Mouse (Mus musculus): ENCODE data around the gene Cldn13. TPM values are rescaled to one million over a fixed set of nuclear protein-coding genes. Genes with fewer than 3 reads are reported as not detected.

Gene Cldn13
- polyA plus RNA-seq, 1 experiment from 2014 or later = 0.31 TPM

DNA sequence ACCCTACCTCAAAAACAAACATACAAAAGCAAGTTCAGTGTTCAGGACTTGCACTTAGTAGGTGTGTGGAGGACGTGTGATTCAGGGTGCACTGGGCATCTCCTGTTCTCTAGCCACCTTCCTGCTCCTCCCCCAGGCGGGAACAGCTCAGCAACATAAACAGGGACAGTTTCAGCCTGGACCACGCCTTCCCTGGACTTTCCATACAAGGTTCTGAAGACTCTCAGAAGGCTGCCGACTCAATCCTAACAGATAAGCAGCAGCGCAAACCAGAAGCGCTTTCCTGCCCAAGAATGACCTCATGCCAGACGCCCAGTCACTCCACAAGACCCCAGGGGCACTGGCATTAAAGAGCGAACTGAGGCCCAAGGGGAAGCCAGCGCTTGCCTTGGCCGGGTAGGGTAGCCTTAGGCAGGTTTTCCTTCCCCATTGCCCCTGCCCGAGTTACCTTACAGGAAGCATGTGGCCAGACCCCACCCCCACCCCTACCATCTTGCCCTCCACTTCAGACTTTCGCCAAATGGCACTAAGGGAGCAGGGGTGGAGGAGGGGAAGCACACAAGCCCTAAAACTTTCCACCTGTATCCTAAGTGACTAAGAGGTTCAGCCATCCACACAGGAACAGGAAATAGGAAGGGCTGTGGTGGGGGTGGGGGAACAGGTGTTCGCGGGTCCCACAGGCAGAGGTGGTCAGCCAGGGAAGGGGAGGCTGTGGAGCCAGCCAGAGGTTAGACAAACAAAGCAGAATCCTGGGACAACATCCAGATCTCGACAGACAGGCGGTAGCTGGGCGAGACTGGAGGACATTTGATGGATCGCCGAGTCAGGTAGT lies 35.9 kb upstream of the Cldn13 start:
- peak overlapping the region; percentile 57 for H3K4me2 ChIP-seq (ENCODE audit: low read length)
- H3K4me1 ChIP-seq (ENCODE audit: control insufficient read depth in 2 of 2, insufficient read depth in 2 of 2, low read length in 2 of 2) = peaks cover 26 to 27% of the 10 kb centered on the region in 2 experiments
- peaks cover 11% of the 10 kb centered on the region for H3K27me3 ChIP-seq (ENCODE audit: control insufficient read depth, insufficient read depth, low read length)
- peak; percentile 53 for ATAC-seq (ENCODE audit: insufficient number of reproducible peaks, insufficient read depth, low FRiP score, low read depth)
- peak overlapping the region; percentile 58 for H3K9ac ChIP-seq (ENCODE audit: low read length)
- peak overlapping the region in 1 of 2 experiments; percentile 16; a peak in 1 of 4 replicates for H3K4me3 ChIP-seq (ENCODE audit: control insufficient read depth in 1 of 2, insufficient read depth in 1 of 2, low read depth in 1 of 2, low read length in 2 of 2)
- no peaks in the 10 kb centered on the region for H3K9me3 ChIP-seq (ENCODE audit: control insufficient read depth, low read length)
- no peaks in the 10 kb centered on the region for H3K36me3 ChIP-seq (ENCODE audit: control insufficient read depth, insufficient read depth, low read length)
- WGBS = 12% methylated on average over 19 of the region's 19 CpGs
- peak overlapping the region; percentile 50 to 71; a peak in 3 of 4 replicates for H3K27ac ChIP-seq (replicated peaks in 1 of 2; ENCODE audit: control insufficient read depth in 1 of 2, insufficient read depth in 1 of 2, low read depth in 2 of 2, low read length in 2 of 2)

DNA sequence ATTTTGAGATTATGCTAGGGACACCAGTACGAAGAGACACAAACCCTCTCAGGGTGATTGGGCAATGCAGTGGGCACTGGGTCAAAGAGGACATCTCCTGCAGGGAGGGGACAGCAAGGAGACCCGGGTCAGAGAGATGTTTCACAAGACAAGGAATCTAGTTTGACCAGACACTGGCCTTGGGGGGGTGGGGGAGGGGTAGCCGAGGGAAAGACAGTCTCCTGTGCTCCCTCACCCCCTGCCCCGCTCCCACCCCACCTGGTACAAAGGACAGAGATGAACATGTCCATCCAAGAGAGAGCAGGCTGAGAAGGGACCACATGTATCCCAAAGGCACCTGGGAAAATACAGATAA lies 32.7 kb upstream of the Cldn13 start:
- WGBS = 55% methylated on average over 4 of the region's 4 CpGs
- Histone ChIP-seq H3K9ac (ENCODE audit: low read length) (no peak overlapping the region), H3K27ac (replicated peaks in 1 of 2; ENCODE audit: control insufficient read depth in 1 of 2, insufficient read depth in 1 of 2, low read depth in 2 of 2, low read length in 2 of 2) (no peak overlapping the region), H3K4me1 (ENCODE audit: control insufficient read depth in 2 of 2, insufficient read depth in 2 of 2, low read length in 2 of 2) (peaks cover 24 to 28% of the 10 kb centered on the region in 2 experiments), H3K4me3 (ENCODE audit: control insufficient read depth in 1 of 2, insufficient read depth in 1 of 2, low read depth in 1 of 2, low read length in 2 of 2) (no peak overlapping the region), H3K4me2 (ENCODE audit: low read length) (no peak overlapping the region), H3K36me3 (ENCODE audit: control insufficient read depth, insufficient read depth, low read length) (no peaks in the 10 kb centered on the region), H3K9me3 (ENCODE audit: control insufficient read depth, low read length) (no peaks in the 10 kb centered on the region), H3K27me3 (ENCODE audit: control insufficient read depth, insufficient read depth, low read length) (peaks cover 24% of the 10 kb centered on the region)
- ATAC-seq (ENCODE audit: insufficient number of reproducible peaks, insufficient read depth, low FRiP score, low read depth) = no peak

- Histone ChIP-seq H3K36me3 (ENCODE audit: control insufficient read depth, insufficient read depth, low read length) (no peaks in the 10 kb centered on the region), H3K9me3 (ENCODE audit: control insufficient read depth, low read length) (no peaks in the 10 kb centered on the region), H3K27me3 (ENCODE audit: control insufficient read depth, insufficient read depth, low read length) (peaks cover 24% of the 10 kb centered on the region), H3K9ac (ENCODE audit: low read length) (no peak overlapping the region), H3K27ac (replicated peaks in 1 of 2; ENCODE audit: control insufficient read depth in 1 of 2, insufficient read depth in 1 of 2, low read depth in 2 of 2, low read length in 2 of 2) (no peak overlapping the region), H3K4me1 (ENCODE audit: control insufficient read depth in 2 of 2, insufficient read depth in 2 of 2, low read length in 2 of 2) (peaks cover 24 to 28% of the 10 kb centered on the region in 2 experiments), H3K4me3 (ENCODE audit: control insufficient read depth in 1 of 2, insufficient read depth in 1 of 2, low read depth in 1 of 2, low read length in 2 of 2) (no peak overlapping the region), H3K4me2 (ENCODE audit: low read length) (no peak overlapping the region)
- WGBS = 55% methylated on average over 5 of the region's 5 CpGs
- ATAC-seq (ENCODE audit: insufficient number of reproducible peaks, insufficient read depth, low FRiP score, low read depth) = no peak
These were observed 32.2 kb upstream of the Cldn13 start for GRCm38 (mm10) chr5:134947420-134948084.

GRCm38 (mm10) chr5:134946857-134947255 lies 31.5 kb upstream of the Cldn13 start, which contains the start of gene Cldn4:
Cldn4 (minus strand) TSS chr5:134946934.
- ATAC-seq (ENCODE audit: insufficient number of reproducible peaks, insufficient read depth, low FRiP score, low read depth) = no peak
- Histone ChIP-seq H3K4me1 (ENCODE audit: control insufficient read depth in 2 of 2, insufficient read depth in 2 of 2, low read length in 2 of 2) (peaks cover 24 to 28% of the 10 kb centered on the region in 2 experiments), H3K36me3 (ENCODE audit: control insufficient read depth, insufficient read depth, low read length) (no peaks in the 10 kb centered on the region), H3K4me3 (ENCODE audit: control insufficient read depth in 1 of 2, insufficient read depth in 1 of 2, low read depth in 1 of 2, low read length in 2 of 2) (no peak within 1 kb of the TSS; a peak in 1 of 4 replicates), H3K27ac (replicated peaks in 1 of 2; ENCODE audit: control insufficient read depth in 1 of 2, insufficient read depth in 1 of 2, low read depth in 2 of 2, low read length in 2 of 2) (no peak within 1 kb of the TSS), H3K9me3 (ENCODE audit: control insufficient read depth, low read length) (no peaks in the 10 kb centered on the region), H3K27me3 (ENCODE audit: control insufficient read depth, insufficient read depth, low read length) (peaks cover 24% of the 10 kb centered on the region), H3K4me2 (ENCODE audit: low read length) (peak within 1 kb of the TSS; percentile 39), H3K9ac (ENCODE audit: low read length) (no peak within 1 kb of the TSS)
- 20% methylated on average over 11 of the region's 11 CpGs for WGBS

DNA sequence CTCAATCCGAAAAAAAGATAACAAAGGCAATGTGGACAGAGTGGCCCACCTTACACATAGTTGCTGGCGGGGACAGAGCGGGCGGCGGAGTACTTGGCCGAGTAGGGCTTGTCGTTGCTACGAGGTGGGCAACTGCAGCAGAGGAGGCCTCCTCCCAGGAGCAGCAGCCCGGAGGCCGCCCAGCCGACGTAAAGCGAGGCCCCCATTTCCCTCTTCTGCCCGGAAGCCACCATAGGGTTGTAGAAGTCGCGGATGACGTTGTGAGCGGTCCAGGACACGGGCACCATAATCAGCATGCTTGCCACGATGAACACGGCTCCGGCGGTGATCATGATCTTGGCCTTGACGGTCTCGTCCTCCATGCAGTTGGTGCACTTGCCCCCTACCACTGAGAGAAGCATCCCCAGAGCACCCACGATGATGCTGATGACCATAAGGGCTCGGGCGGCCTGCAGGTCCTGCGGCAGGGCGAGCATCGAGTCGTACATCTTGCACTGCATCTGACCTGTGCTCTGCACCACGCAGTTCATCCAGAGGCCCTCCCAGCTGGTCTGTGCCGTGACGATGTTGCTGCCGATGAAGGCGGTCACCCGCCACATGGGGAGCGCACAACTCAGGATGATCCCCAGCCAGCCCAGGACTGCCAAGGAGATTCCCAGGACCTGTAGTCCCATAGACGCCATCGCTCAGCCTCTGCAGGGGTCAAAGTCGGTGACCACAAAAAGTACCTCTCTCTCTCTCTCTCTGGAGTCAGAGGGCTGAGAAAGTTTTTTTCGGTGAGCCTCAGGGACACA lies 30.9 kb upstream of the Cldn13 start:
- Histone ChIP-seq H3K27ac (replicated peaks in 1 of 2; ENCODE audit: control insufficient read depth in 1 of 2, insufficient read depth in 1 of 2, low read depth in 2 of 2, low read length in 2 of 2) (no peak overlapping the region), H3K36me3 (ENCODE audit: control insufficient read depth, insufficient read depth, low read length) (no peaks in the 10 kb centered on the region), H3K27me3 (ENCODE audit: control insufficient read depth, insufficient read depth, low read length) (peaks cover 24% of the 10 kb centered on the region), H3K9me3 (ENCODE audit: control insufficient read depth, low read length) (no peaks in the 10 kb centered on the region), H3K4me2 (ENCODE audit: low read length) (peak overlapping the region; percentile 39), H3K4me1 (ENCODE audit: control insufficient read depth in 2 of 2, insufficient read depth in 2 of 2, low read length in 2 of 2) (peaks cover 18 to 22% of the 10 kb centered on the region in 2 experiments), H3K4me3 (ENCODE audit: control insufficient read depth in 1 of 2, insufficient read depth in 1 of 2, low read depth in 1 of 2, low read length in 2 of 2) (no peak overlapping the region; a peak in 1 of 4 replicates), H3K9ac (ENCODE audit: low read length) (no peak overlapping the region)
- 30% methylated on average over 43 of the region's 43 CpGs for WGBS
- no peak for ATAC-seq (ENCODE audit: insufficient number of reproducible peaks, insufficient read depth, low FRiP score, low read depth)

DNA sequence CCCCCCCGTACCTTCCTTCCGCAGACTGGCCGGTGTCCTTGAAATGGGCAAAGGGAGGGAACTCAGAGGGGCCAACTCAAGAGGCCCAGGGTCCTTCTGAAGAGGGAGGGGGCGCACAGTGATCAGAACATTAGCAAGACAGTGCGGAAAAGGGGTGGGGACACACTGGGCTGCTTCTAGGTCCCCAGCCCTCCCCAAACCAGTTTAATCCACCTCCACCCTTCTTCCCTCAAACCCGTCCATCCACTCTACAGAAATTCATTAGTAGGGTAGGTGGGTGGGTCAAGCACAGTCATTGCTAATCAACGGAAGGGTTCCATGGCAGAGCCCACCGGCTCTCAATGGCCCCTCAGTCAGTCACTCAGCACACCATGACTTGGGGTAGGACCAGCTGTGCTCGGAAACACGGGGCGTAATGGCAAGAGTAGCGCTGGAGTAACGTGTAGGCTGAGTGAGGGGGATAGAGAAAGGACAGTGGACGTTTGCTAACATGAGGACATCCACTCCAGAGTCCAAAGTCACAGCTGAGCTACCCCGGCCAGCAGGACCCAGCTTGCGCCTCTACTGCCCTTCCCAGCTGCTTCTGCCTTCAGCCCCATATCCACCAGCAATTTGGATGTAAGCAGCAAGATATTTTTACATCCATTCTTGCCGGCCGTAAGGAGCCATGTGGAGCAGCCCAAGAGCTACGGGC lies 30.1 kb upstream of the Cldn13 start:
- Histone ChIP-seq H3K9ac (ENCODE audit: low read length) (no peak overlapping the region), H3K9me3 (ENCODE audit: control insufficient read depth, low read length) (no peaks in the 10 kb centered on the region), H3K36me3 (ENCODE audit: control insufficient read depth, insufficient read depth, low read length) (no peaks in the 10 kb centered on the region), H3K27ac (replicated peaks in 1 of 2; ENCODE audit: control insufficient read depth in 1 of 2, insufficient read depth in 1 of 2, low read depth in 2 of 2, low read length in 2 of 2) (no peak overlapping the region), H3K4me1 (ENCODE audit: control insufficient read depth in 2 of 2, insufficient read depth in 2 of 2, low read length in 2 of 2) (peaks cover 11 to 14% of the 10 kb centered on the region in 2 experiments), H3K27me3 (ENCODE audit: control insufficient read depth, insufficient read depth, low read length) (peaks cover 24% of the 10 kb centered on the region), H3K4me2 (ENCODE audit: low read length) (no peak overlapping the region), H3K4me3 (ENCODE audit: control insufficient read depth in 1 of 2, insufficient read depth in 1 of 2, low read depth in 1 of 2, low read length in 2 of 2) (no peak overlapping the region)
- ATAC-seq (ENCODE audit: insufficient number of reproducible peaks, insufficient read depth, low FRiP score, low read depth) = no peak
- 59% methylated on average over 17 of the region's 19 CpGs for WGBS

DNA sequence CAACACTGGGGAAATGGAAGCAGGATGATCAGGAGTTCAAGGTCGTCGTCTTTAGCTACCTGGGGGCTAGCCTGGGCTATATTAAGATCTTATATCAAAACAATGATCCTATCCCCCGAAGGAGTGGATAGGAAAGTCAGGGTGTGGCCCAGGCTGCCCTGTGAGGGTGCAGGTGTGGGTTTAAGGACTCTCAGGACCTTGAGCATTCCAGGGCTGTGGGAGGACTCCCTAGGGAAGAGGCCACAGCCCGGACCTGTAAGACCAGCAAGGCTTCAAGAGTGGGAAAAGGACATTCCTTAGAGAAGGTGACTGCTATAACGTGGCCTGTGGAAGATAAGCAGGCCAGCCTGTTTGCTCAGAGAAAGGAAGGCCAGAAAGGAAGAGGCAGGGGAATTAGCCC lies 28.9 kb upstream of the Cldn13 start:
- no peak overlapping the region for H3K9ac ChIP-seq (ENCODE audit: low read length)
- H3K4me1 ChIP-seq (ENCODE audit: control insufficient read depth in 2 of 2, insufficient read depth in 2 of 2, low read length in 2 of 2) = peaks cover 11 to 14% of the 10 kb centered on the region in 2 experiments
- no peak for ATAC-seq (ENCODE audit: insufficient number of reproducible peaks, insufficient read depth, low FRiP score, low read depth)
- no peak overlapping the region for H3K27ac ChIP-seq (replicated peaks in 1 of 2; ENCODE audit: control insufficient read depth in 1 of 2, insufficient read depth in 1 of 2, low read depth in 2 of 2, low read length in 2 of 2)
- no peaks in the 10 kb centered on the region for H3K36me3 ChIP-seq (ENCODE audit: control insufficient read depth, insufficient read depth, low read length)
- WGBS = 49% methylated on average over 5 of the region's 5 CpGs
- H3K9me3 ChIP-seq (ENCODE audit: control insufficient read depth, low read length) = no peaks in the 10 kb centered on the region
- H3K4me3 ChIP-seq (ENCODE audit: control insufficient read depth in 1 of 2, insufficient read depth in 1 of 2, low read depth in 1 of 2, low read length in 2 of 2) = no peak overlapping the region
- H3K27me3 ChIP-seq (ENCODE audit: control insufficient read depth, insufficient read depth, low read length) = peaks cover 24% of the 10 kb centered on the region
- H3K4me2 ChIP-seq (ENCODE audit: low read length) = no peak overlapping the region

Measured in heart, embryonic 14.5 days (tissue).